Mouse (Mus musculus) MEL (cell line): ENCODE measurements at regions not wholly inside any gene's neighbourhood (a gene's known extent, or its start where the extent isn't known, plus 50 kb on each side); places are given as distances from the start of the nearest gene placed in this dataset.

Source experiments
- DNase-seq: peaks from one replicate; pipeline ENCODE4 v3.0.0; 2011; ENCODE audit warnings: low read depth, low spot score
- H3K27ac ChIP-seq: 2 replicates; pipeline ENCODE4 v1.5.1; 2012; ENCODE audit warnings: low read depth, mild to moderate bottlenecking, control low read depth, low read length, moderate library complexity; ENCODE audit not compliant: control insufficient read depth
- H3K27me3 ChIP-seq, 2 experiments: fragments of 150-350 bp in 1 of 2; sonication (generic) in 1 of 2; 2 replicates each; pipeline ENCODE4 v1.6.1; 2012; ENCODE audit warnings: low read length in 2 of 2, mild to moderate bottlenecking in 2 of 2, improper control_type of control experiment in 1 of 2, moderate library complexity in 1 of 2; ENCODE audit not compliant: insufficient read depth in 2 of 2, control insufficient read depth in 1 of 2
- H3K36me3 ChIP-seq, 2 experiments: 2 replicates each; pipeline ENCODE4 v1.6.1; 2012 to 2014; ENCODE audit warnings: low read length in 2 of 2, improper control_type of control experiment in 1 of 2, inconsistent platforms in 1 of 2, mild to moderate bottlenecking in 1 of 2; ENCODE audit not compliant: insufficient read depth in 2 of 2, control insufficient read depth in 1 of 2
- H3K4me1 ChIP-seq, 2 experiments: fragments of 150-350 bp in 1 of 2; sonication (generic) in 1 of 2; 2 replicates each; pipeline ENCODE4 v1.6.1; 2012; ENCODE audit warnings: low read length in 2 of 2, improper control_type of control experiment in 1 of 2, mild to moderate bottlenecking in 1 of 2; ENCODE audit not compliant: insufficient read depth in 2 of 2, control insufficient read depth in 1 of 2
- H3K4me3 ChIP-seq, 2 experiments: fragments of 150-350 bp in 1 of 2; sonication (generic) in 1 of 2; 2 replicates each; pipeline ENCODE4 v1.5.1; 2012; ENCODE audit warnings: low read depth in 2 of 2, low read length in 2 of 2, mild to moderate bottlenecking in 2 of 2, moderate library complexity in 2 of 2, control low read depth in 1 of 2, improper control_type of control experiment in 1 of 2; ENCODE audit not compliant: control insufficient read depth in 1 of 2, insufficient read depth in 1 of 2
- H3K79me2 ChIP-seq: 2 replicates; pipeline ENCODE4 v1.6.1; 2012; ENCODE audit warnings: mild to moderate bottlenecking, low read length, moderate library complexity; ENCODE audit not compliant: control insufficient read depth, poor library complexity, insufficient read depth
- H3K9ac ChIP-seq: 2 replicates; pipeline ENCODE4 v1.6.1; 2012; ENCODE audit warnings: low read depth, mild to moderate bottlenecking, control low read depth, low read length, moderate library complexity; ENCODE audit not compliant: control insufficient read depth, poor library complexity, severe bottlenecking
- H3K9me3 ChIP-seq: fragments of 150-350 bp; sonication (generic); replicated peaks from 2 replicates; pipeline ENCODE4 v1.6.1; 2012; ENCODE audit warnings: mild to moderate bottlenecking, low read length, improper control_type of control experiment, moderate library complexity; ENCODE audit not compliant: insufficient read depth
- CHD1 ChIP-seq: IDR thresholded peaks from 2 replicates; pipeline ENCODE4 v1.6.1; 2012; ENCODE audit warnings: low read depth, mild to moderate bottlenecking, inconsistent platforms, low read length, improper control_type of control experiment
- E2F4 ChIP-seq: IDR thresholded peaks from 2 replicates; pipeline ENCODE4 v1.6.1; 2011; ENCODE audit warnings: low read depth, low read length, improper control_type of control experiment, borderline replicate concordance
- GABPA ChIP-seq: IDR thresholded peaks from 2 replicates; pipeline ENCODE4 v1.6.1; 2012; ENCODE audit warnings: low read depth, mild to moderate bottlenecking, inconsistent platforms, low read length, improper control_type of control experiment, moderate library complexity
- GATA1 ChIP-seq: IDR thresholded peaks from 2 replicates; pipeline ENCODE4 v1.6.1; 2011; ENCODE audit warnings: low read depth, low read length, improper control_type of control experiment
- KAT2A ChIP-seq: conservative IDR thresholded peaks from 2 replicates; pipeline ENCODE4 v1.6.1; 2012; ENCODE audit warnings: low read depth, low read length, improper control_type of control experiment, inconsistent platforms
- MEF2A ChIP-seq: IDR thresholded peaks from 2 replicates; pipeline ENCODE4 v1.6.1; 2014; ENCODE audit warnings: low read depth, mild to moderate bottlenecking, inconsistent platforms, low read length, improper control_type of control experiment; ENCODE audit not compliant: poor library complexity, insufficient replicate concordance, severe bottlenecking; ENCODE audit errors: extremely low read depth
- MXI1 ChIP-seq: IDR thresholded peaks from 2 replicates; pipeline ENCODE4 v1.6.1; 2011; ENCODE audit warnings: mild to moderate bottlenecking, low read depth, low read length, improper control_type of control experiment
- NRF1 ChIP-seq: IDR thresholded peaks from 2 replicates; pipeline ENCODE4 v1.6.1; 2014; ENCODE audit warnings: low read depth, mild to moderate bottlenecking, inconsistent platforms, low read length, improper control_type of control experiment, moderate library complexity; ENCODE audit not compliant: poor library complexity, insufficient read depth, severe bottlenecking
- POLR2A ChIP-seq, 2 experiments: IDR thresholded peaks; 2 replicates each; pipeline ENCODE4 v1.6.1; 2011 to 2012; ENCODE audit warnings: low read length in 2 of 2, mild to moderate bottlenecking in 2 of 2, control low read depth in 1 of 2, improper control_type of control experiment in 1 of 2, low read depth in 1 of 2, moderate library complexity in 1 of 2; ENCODE audit not compliant: control insufficient read depth in 1 of 2, insufficient read depth in 1 of 2, poor library complexity in 1 of 2
- POLR2AphosphoS5 ChIP-seq: IDR thresholded peaks from 2 replicates; pipeline ENCODE4 v1.6.1; 2012; ENCODE audit warnings: low read depth, borderline replicate concordance, mild to moderate bottlenecking, inconsistent platforms, low read length, moderate library complexity, mixed read lengths
- RAD21 ChIP-seq: IDR thresholded peaks from 2 replicates; pipeline ENCODE4 v1.6.1; 2011; ENCODE audit warnings: mild to moderate bottlenecking, low read depth, low read length, improper control_type of control experiment
- RCOR1 ChIP-seq: IDR thresholded peaks from 2 replicates; pipeline ENCODE4 v1.6.1; 2012; ENCODE audit warnings: low read depth, mild to moderate bottlenecking, inconsistent platforms, low read length, improper control_type of control experiment
- SIN3A ChIP-seq: IDR thresholded peaks from 2 replicates; pipeline ENCODE4 v1.6.1; 2012; ENCODE audit warnings: low read length, improper control_type of control experiment, inconsistent platforms
- SMC3 ChIP-seq: IDR thresholded peaks from 2 replicates; pipeline ENCODE4 v1.6.1; 2011; ENCODE audit warnings: low read depth, low read length, improper control_type of control experiment
- TCF12 ChIP-seq: IDR thresholded peaks from 2 replicates; pipeline ENCODE4 v1.6.1; 2014; ENCODE audit warnings: low read depth, mild to moderate bottlenecking, inconsistent platforms, low read length, improper control_type of control experiment, moderate library complexity
- UBTF ChIP-seq: IDR thresholded peaks from 2 replicates; pipeline ENCODE4 v1.6.1; 2012; ENCODE audit warnings: low read depth, mild to moderate bottlenecking, inconsistent platforms, low read length, improper control_type of control experiment, moderate library complexity, borderline replicate concordance; ENCODE audit not compliant: insufficient read depth
- ZC3H11A ChIP-seq: IDR thresholded peaks from 2 replicates; pipeline ENCODE4 v1.6.1; 2012; ENCODE audit warnings: low read depth, mild to moderate bottlenecking, inconsistent platforms, low read length, improper control_type of control experiment
- ZKSCAN1 ChIP-seq: IDR thresholded peaks from 2 replicates; pipeline ENCODE4 v1.6.1; 2012; ENCODE audit warnings: low read depth, mild to moderate bottlenecking, inconsistent platforms, low read length, improper control_type of control experiment, moderate library complexity
- ZMIZ1 ChIP-seq: IDR thresholded peaks from 2 replicates; pipeline ENCODE4 v1.6.1; 2012; ENCODE audit warnings: low read depth, mild to moderate bottlenecking, inconsistent platforms, low read length, improper control_type of control experiment, moderate library complexity
- ZNF384 ChIP-seq: IDR thresholded peaks from 2 replicates; pipeline ENCODE4 v1.6.1; 2012; ENCODE audit warnings: low read depth, mild to moderate bottlenecking, inconsistent platforms, low read length, improper control_type of control experiment

DNA sequence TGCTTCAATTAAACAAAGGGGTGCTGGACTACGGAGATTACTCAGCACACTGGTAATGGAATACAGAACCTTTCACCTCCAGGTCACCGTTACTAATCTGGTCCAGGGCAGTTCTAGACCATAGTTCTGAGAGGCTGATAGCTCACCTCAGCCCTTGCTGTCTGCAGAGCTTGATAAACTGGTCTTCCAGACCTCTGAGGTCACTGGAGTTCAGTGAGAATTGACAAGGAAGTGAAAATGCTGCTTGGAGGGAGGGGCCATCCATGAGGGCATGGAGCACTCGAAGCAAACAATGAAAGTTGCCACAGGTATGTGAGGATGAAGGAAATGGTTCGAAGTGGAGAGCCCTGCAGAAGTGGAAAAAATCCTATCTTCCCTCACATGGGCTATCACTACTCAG lies 490.2 kb downstream of the Meis1 start:
- TF ChIP-seq RCOR1 (no peak), SMC3 (no peak), GATA1 (no peak), CHD1 (no peak), ZNF384 (no peak), KAT2A (no peak), NRF1 (no peak), E2F4 (no peak)
- TF ChIP-seq, all 39 proteins: peak for 0
- Histone ChIP-seq H3K79me2 (no peaks in the 10 kb centered on the region), H3K9ac (no peak overlapping the region), H3K27ac (no peak overlapping the region), H3K4me1 (no peaks in the 10 kb centered on the region), H3K36me3 (no peaks in the 10 kb centered on the region), H3K9me3 (no peaks in the 10 kb centered on the region), H3K27me3 (no peaks in the 10 kb centered on the region), H3K4me3 (no peak overlapping the region)
- no peak for DNase-seq

DNA sequence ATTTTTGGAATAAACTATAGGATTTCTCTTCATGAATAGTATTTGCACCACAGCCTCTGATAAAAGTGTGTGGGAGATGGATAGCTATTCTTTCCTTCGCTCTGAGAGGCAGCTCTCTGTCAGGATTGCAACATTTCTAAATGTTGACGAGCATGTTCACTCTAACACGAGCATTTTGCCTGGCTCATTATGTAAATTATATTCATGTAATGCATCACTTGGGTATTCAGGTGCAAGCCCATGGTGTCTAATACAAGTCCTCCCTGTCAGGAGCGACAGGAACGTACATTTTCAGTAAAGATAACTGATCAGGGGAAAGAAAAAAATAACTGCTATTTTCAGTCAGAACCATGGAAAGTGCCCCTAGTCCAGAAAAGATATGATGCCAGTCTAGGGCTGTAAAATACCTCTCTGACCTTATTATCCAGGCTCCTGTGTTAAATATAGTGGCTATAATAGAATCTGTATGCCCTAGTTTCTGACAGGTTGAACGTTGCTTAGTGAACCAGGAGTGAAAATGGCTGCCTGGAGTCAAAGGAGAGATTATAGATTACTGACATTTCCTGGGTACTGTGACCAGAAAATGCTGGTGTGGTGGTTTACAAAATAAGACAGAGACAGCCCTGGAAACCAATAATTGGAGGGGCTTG lies 523.6 kb downstream of the Meis1 start:
- Histone ChIP-seq H3K9me3 (no peaks in the 10 kb centered on the region), H3K9ac (no peak overlapping the region), H3K27ac (no peak overlapping the region), H3K36me3 (no peaks in the 10 kb centered on the region), H3K27me3 (peaks cover 0 to 1% of the 10 kb centered on the region in 2 experiments; a peak in 1 of 4 replicates), H3K4me3 (no peak overlapping the region), H3K79me2 (no peaks in the 10 kb centered on the region), H3K4me1 (no peaks in the 10 kb centered on the region)
- TF ChIP-seq ZKSCAN1 (no peak), ZNF384 (no peak), MEF2A (no peak), E2F4 (no peak), UBTF (no peak), GATA1 (no peak), SIN3A (no peak), ZC3H11A (no peak), RAD21 (no peak), TCF12 (no peak), CHD1 (no peak), KAT2A (no peak), NRF1 (no peak), POLR2A (IDR thresholded peaks at IDR 0.05; ENCODE audit: control insufficient read depth in 1 of 2, insufficient read depth in 1 of 2, low read depth in 1 of 2, low read length in 2 of 2, poor library complexity in 1 of 2) (no peak), ZMIZ1 (no peak), SMC3 (no peak), POLR2AphosphoS5 (no peak), GABPA (no peak), MXI1 (no peak)
- no peak for DNase-seq
